Mouse (Mus musculus) liver, embryonic 11.5 days (tissue): ENCODE measurements at regions not wholly inside any gene's neighbourhood (a gene's known extent, or its start where the extent isn't known, plus 50 kb on each side); places are given as distances from the start of the nearest gene placed in this dataset.

ENCODE experiments used
- ATAC-seq: fragments of 200-750 bp; cut with Nextera tagmentation; replicated peaks from 2 replicates; pipeline ENCODE4 v1.8.0; 2017; ENCODE audit warnings: moderate number of reproducible peaks, mild to moderate bottlenecking, moderate TSS enrichment, moderate library complexity; ENCODE audit not compliant: low FRiP score
- DNase-seq: peaks from one replicate; pipeline ENCODE4 v3.0.0-alpha.2; 2017; ENCODE audit warnings: low spot score
- H3K27ac ChIP-seq: fragments of 300-500 bp; sonication (generic); 2 replicates; pipeline ENCODE4 v1.5.1; 2014; ENCODE audit warnings: mild to moderate bottlenecking, low read depth, low read length, control low read depth
- H3K27me3 ChIP-seq: fragments of 300-500 bp; sonication (generic); replicated peaks from 2 replicates; pipeline ENCODE4 v1.6.1; 2014; ENCODE audit warnings: low read length, mixed read lengths; ENCODE audit not compliant: control insufficient read depth, insufficient read depth
- H3K36me3 ChIP-seq: fragments of 300-500 bp; sonication (generic); 2 replicates; pipeline ENCODE4 v1.6.1; 2014; ENCODE audit warnings: mild to moderate bottlenecking, low read length, moderate library complexity, mixed read lengths; ENCODE audit not compliant: control insufficient read depth, insufficient read depth
- H3K4me1 ChIP-seq: fragments of 300-500 bp; sonication (generic); replicated peaks from 2 replicates; pipeline ENCODE4 v1.6.1; 2014; ENCODE audit warnings: low read length, mixed read lengths; ENCODE audit not compliant: control insufficient read depth, insufficient read depth
- H3K4me2 ChIP-seq: fragments of 300-500 bp; sonication (generic); 2 replicates; pipeline ENCODE4 v1.6.1; 2014; ENCODE audit warnings: mild to moderate bottlenecking, control low read depth, moderate library complexity
- H3K4me3 ChIP-seq: fragments of 300-500 bp; sonication (generic); 2 replicates; pipeline ENCODE4 v1.5.1; 2014; ENCODE audit warnings: low read depth, low read length, control low read depth
- H3K9ac ChIP-seq: fragments of 300-500 bp; sonication (generic); 2 replicates; pipeline ENCODE4 v1.6.1; 2014; ENCODE audit warnings: low read depth, low read length, control low read depth
- H3K9me3 ChIP-seq: fragments of 300-500 bp; sonication (generic); 2 replicates; pipeline ENCODE4 v1.6.1; 2016; ENCODE audit warnings: low read length, inconsistent platforms, mixed read lengths; ENCODE audit not compliant: control insufficient read depth
- WGBS: fragments of 180-500 bp; shearing (Covaris S2); extraction: QIAGEN DNeasy Blood & Tissue Kit; methylation state at CpG from one replicate; pipeline ENCODE4 v1.1.7; 2014; 5-methylcytosine and 5-hydroxymethylcytosine counted together

DNA sequence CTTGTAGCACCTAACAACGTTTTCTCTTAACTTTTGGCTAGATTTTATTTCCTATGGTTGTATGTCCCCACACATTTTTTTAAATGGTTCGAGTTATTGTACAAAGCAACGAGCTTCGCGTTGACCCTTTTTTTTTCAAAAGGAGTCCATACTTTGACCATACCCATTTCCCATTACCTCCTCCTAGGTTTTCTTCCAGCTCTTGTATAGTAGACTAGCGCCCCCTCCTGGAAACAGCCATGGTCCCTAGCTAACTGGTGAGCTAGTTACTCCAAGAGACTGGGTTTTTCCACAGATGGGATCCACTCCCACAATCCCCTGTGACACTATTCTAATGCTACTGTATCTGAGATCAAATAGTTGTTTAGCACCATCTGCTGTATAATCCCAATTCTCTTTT, 139.6 kb upstream of the Ahr start:
- 51% methylated on average over 6 of the region's 6 CpGs for WGBS
- Histone ChIP-seq H3K27ac (no peak overlapping the region), H3K4me2 (no peak overlapping the region), H3K4me3 (no peak overlapping the region), H3K27me3 (no peaks in the 10 kb centered on the region), H3K36me3 (no peaks in the 10 kb centered on the region), H3K4me1 (no peaks in the 10 kb centered on the region), H3K9ac (no peak overlapping the region), H3K9me3 (no peaks in the 10 kb centered on the region)
- ATAC-seq (no peak), DNase-seq (no peak)

DNA sequence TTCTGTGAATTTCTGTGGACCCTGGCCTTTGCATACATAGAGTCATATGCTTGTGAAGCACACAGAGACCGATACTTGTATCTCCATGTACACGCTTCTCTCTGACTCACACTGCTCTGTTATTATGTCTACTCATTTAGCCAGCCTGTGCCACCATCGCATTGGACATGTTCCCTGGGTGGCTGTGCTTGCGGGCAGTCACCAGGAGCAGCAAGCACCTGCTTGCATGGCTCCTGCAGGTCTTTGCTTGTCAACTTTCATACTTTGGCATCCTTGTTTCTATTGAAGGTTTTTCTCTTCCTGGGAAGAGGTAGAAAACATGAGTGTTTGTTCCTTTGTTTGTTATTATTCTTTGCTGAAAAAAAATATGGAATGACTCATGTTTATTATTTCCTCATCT, 136.1 kb upstream of the Ahr start:
- Histone ChIP-seq H3K36me3 (no peaks in the 10 kb centered on the region), H3K4me1 (no peaks in the 10 kb centered on the region), H3K9ac (no peak overlapping the region), H3K9me3 (no peaks in the 10 kb centered on the region), H3K27me3 (no peaks in the 10 kb centered on the region), H3K4me2 (no peak overlapping the region), H3K4me3 (no peak overlapping the region), H3K27ac (no peak overlapping the region)
- DNase-seq (no peak), ATAC-seq (no peak)
- 89% methylated on average over 4 of the region's 4 CpGs for WGBS

DNA sequence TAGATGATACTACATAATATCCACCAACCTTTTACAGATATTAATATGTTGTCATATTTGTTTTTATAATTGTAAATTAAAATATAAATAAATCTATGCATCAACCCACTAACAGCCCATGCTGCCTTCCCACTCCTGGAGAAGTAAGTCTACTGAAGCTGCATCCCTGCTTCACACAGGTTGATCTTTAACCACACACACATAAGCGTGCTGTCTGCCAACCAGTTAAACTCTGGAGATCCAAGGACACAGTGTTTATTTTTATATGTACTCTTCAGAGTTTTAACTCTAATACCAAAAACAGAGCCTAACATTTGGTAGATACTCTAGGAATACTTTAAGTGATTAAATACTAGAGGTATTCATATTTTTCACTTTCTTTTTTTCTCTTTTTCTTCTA, 133.9 kb upstream of the Ahr start:
- H3K27ac ChIP-seq = no peak overlapping the region
- ATAC-seq (no peak), DNase-seq (no peak)
- 81% methylated on average over 1 of the region's 1 CpGs for WGBS
- H3K4me1 ChIP-seq = no peaks in the 10 kb centered on the region
- H3K9ac ChIP-seq = no peak overlapping the region
- no peaks in the 10 kb centered on the region for H3K36me3 ChIP-seq
- no peaks in the 10 kb centered on the region for H3K27me3 ChIP-seq
- H3K4me3 ChIP-seq = no peak overlapping the region
- H3K9me3 ChIP-seq = no peaks in the 10 kb centered on the region
- H3K4me2 ChIP-seq = no peak overlapping the region

DNA sequence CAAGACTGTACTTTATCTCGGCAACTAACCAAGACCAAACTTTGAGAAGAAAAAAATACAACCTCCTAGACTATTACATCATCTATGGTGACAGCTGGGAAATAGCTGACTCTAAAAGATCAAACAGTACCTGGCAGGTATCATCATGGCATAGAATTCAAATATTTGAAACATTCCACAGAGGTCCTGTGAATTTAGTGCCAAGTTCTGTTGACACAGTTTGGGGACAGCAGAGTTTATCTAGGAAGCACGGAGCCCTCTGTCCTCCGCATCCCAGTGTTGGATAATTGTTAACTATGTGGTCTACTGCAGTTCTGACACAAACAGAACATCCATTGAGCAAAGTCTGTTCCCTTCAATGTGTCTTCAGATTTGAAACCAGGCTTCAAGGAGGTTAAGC, 132.9 kb upstream of the Ahr start:
- no peaks in the 10 kb centered on the region for H3K36me3 ChIP-seq
- no peak overlapping the region for H3K4me3 ChIP-seq
- WGBS = 74% methylated on average over 3 of the region's 3 CpGs
- no peak for DNase-seq
- H3K9me3 ChIP-seq = no peaks in the 10 kb centered on the region
- H3K4me2 ChIP-seq = no peak overlapping the region
- H3K4me1 ChIP-seq = no peaks in the 10 kb centered on the region
- no peak overlapping the region for H3K9ac ChIP-seq
- ATAC-seq = peak; percentile 64
- H3K27me3 ChIP-seq = no peaks in the 10 kb centered on the region
- no peak overlapping the region for H3K27ac ChIP-seq

DNA sequence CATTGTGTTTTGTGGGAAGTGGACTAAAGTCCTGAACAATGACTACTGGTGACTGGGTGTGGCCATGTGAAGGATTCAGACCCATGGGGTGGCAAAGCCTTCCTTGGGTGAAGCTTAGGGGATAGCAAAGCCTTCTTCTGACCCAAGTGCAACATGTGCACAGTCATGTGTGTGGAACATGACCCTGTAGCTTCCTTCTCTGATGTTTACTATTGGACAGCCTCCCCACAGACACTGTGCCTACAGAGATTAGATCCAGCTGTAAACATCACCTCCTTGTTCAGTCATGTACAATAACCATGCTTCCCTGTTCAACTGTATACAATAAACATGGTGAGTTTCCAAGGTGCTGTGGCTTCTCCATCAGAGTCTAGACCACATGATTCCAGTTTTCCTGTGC, 132.4 kb upstream of the Ahr start:
- no peaks in the 10 kb centered on the region for H3K4me1 ChIP-seq
- peak; percentile 45; the same call in 1 of the 2 replicates for ATAC-seq
- no peak for DNase-seq
- no peaks in the 10 kb centered on the region for H3K36me3 ChIP-seq
- no peaks in the 10 kb centered on the region for H3K27me3 ChIP-seq
- H3K4me3 ChIP-seq = no peak overlapping the region
- H3K4me2 ChIP-seq = no peak overlapping the region
- no peak overlapping the region for H3K9ac ChIP-seq
- no peak overlapping the region for H3K27ac ChIP-seq
- H3K9me3 ChIP-seq = no peaks in the 10 kb centered on the region

DNA sequence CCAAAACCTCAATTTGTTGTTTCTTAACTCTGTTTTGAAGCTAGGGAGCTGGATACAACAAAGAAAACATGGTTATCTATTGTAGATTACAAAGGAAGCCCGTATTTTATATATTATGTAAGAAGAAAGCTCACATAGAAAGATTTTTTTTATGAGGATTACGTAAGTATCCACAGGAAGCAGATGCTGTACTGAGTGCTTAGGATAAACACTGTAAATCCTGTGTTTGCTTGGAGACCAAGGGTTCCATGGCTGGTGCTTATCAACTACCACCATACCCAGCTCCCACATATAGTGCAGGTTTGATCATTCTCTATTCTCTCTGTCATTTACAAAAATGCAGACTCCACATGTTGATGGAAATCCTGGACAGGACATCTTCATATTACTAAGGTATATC, 131.2 kb upstream of the Ahr start:
- whole genome bisulfite sequencing = 62% methylated on average over 2 of the region's 2 CpGs
- H3K4me1 ChIP-seq = no peaks in the 10 kb centered on the region
- no peak for ATAC-seq
- DNase-seq = no peak
- no peak overlapping the region for H3K4me2 ChIP-seq
- no peak overlapping the region for H3K27ac ChIP-seq
- no peaks in the 10 kb centered on the region for H3K27me3 ChIP-seq
- H3K9ac ChIP-seq = no peak overlapping the region
- no peaks in the 10 kb centered on the region for H3K36me3 ChIP-seq
- H3K4me3 ChIP-seq = no peak overlapping the region
- no peaks in the 10 kb centered on the region for H3K9me3 ChIP-seq

DNA sequence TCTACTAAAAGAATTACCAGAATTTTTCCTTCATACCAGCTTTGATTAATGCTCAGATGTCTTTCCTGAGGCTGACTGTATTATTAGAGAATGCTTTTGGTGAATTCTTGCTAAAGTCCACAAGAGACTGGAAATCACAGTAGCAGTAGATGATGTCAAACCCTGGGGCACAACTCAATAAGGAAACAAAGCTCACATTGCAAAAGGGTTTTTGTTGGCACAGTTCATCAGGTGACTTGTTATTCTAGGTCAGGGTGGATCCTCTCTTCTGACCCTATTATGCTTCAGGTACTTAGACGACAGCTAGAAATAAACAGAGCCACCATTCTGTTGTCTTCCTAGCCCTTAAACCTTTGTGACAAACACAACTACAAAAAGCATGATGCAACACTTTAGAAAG, 128.2 kb upstream of the Ahr start:
- no peak overlapping the region for H3K4me2 ChIP-seq
- ATAC-seq = no peak
- H3K9me3 ChIP-seq = no peaks in the 10 kb centered on the region
- H3K36me3 ChIP-seq = no peaks in the 10 kb centered on the region
- WGBS = 82% methylated on average over 1 of the region's 1 CpGs
- no peak overlapping the region for H3K27ac ChIP-seq
- H3K4me3 ChIP-seq = no peak overlapping the region
- H3K9ac ChIP-seq = no peak overlapping the region
- no peak for DNase-seq
- no peaks in the 10 kb centered on the region for H3K27me3 ChIP-seq
- no peaks in the 10 kb centered on the region for H3K4me1 ChIP-seq

DNA sequence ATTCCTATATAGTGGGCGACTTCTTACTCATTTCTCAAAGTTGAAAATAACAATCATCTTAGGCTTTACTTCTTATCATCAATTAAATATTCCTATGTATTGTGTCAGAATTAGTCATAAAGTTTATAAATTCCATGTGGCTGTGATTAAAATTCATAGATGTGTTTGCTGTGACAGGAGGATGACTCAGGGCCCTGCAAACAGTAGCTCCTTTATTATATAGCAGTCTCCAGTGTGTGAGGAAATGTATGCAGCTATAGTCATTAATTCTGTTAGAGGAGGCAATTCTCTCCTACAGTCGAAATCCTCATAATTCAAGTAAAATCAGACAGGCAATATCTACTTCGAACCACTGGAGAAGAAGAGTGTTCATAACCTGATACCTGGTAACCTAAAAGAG, 121.7 kb upstream of the Ahr start:
- DNase-seq (no peak), ATAC-seq (no peak)
- Histone ChIP-seq H3K4me2 (no peak overlapping the region), H3K4me1 (no peaks in the 10 kb centered on the region), H3K36me3 (no peaks in the 10 kb centered on the region), H3K4me3 (no peak overlapping the region), H3K9ac (no peak overlapping the region), H3K27me3 (no peaks in the 10 kb centered on the region), H3K9me3 (no peaks in the 10 kb centered on the region), H3K27ac (no peak overlapping the region)
- 74% methylated on average over 3 of the region's 3 CpGs for WGBS

DNA sequence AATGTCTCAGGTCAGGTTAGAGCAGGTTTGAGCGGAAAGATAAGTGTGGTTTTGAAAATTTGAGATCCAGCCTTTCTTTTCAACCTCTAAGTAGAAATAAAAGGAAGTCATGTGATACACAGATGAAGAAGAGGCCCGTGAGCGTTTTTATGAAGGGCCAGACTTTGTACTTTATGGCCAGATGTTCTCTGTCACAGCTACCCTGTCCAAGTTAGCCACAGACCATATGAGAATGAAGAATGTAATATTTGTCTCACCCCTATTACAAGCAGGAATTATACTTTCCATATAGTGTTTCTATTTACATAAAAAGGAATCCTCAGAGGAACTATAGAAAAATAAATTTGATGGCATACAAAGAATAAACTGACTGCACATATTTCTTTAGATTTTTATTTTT, 114.9 kb upstream of the Ahr start:
- Histone ChIP-seq H3K27ac (no peak overlapping the region), H3K4me1 (no peaks in the 10 kb centered on the region), H3K9me3 (no peaks in the 10 kb centered on the region), H3K9ac (no peak overlapping the region), H3K4me3 (no peak overlapping the region), H3K4me2 (no peak overlapping the region), H3K36me3 (no peaks in the 10 kb centered on the region), H3K27me3 (no peaks in the 10 kb centered on the region)
- DNase-seq (no peak), ATAC-seq (no peak)
- 69% methylated on average over 3 of the region's 3 CpGs for WGBS
